23 mouse cellular contexts compared by ENCODE assay signal in genomic region chr3:32343371-32343770, GRCm38 (mm10). TPM values are rescaled to one million over a fixed set of nuclear protein-coding genes. Genes with fewer than 3 reads are reported as not detected.
DNase-seq lines count a peak whose midpoint lies in the region; ATAC-seq and TF ChIP-seq lines count a peak whose summit lies in the region.
"Had no signal": no experiment of that assay in that cellular context is flagged by ENCODE, and none has a peak within 500 bp of the region (broad histone marks: within the 10 kb centered on the region; RNA-seq: fewer than 3 reads in every experiment).

No protein-coding gene starts in this region.

- DNase-seq in cerebellum, adult 11-12 months = peak; percentile 30
- no peak for DNase-seq in cerebellum, adult 11 months
- DNase-seq in hindbrain, embryonic 14.5 days (ENCODE audit: low spot score) = no peak
- DNase-seq in hindbrain, embryonic 10.5 days (ENCODE audit: low spot score) = no peak
- DNase-seq in left cerebral cortex, postnatal 4 days = peak; percentile 24
- no peak for DNase-seq in left cerebral cortex, adult 11 months (ENCODE audit: low spot score)
- no peak for DNase-seq in ES-E14 (ENCODE audit: low read depth, low spot score)
- DNase-seq in gastrocnemius, adult 2 months = no peak
- DNase-seq: adrenal gland, postnatal 14 days; gastrocnemius, postnatal 36 days; kidney, adult 11 months; liver, embryonic 13.5 days; lung, embryonic 14.5 days; lung, postnatal 36 days; right cerebral cortex, postnatal 4 days; thymus, adult 2 months had no signal

- 81% methylated on average over 12 of the region's 12 CpGs for WGBS in hindbrain, embryonic 14.5 days
- WGBS in hindbrain, embryonic 10.5 days = 91% methylated on average over 12 of the region's 12 CpGs

- H3K9me3 ChIP-seq in hindbrain, embryonic 14.5 days (ENCODE audit: control insufficient read depth, low read length) = no peaks in the 10 kb centered on the region
- no peaks in the 10 kb centered on the region for H3K9me3 ChIP-seq in hindbrain, embryonic 10.5 days
- H3K9me3 ChIP-seq in ES-E14 (ENCODE audit: control insufficient read depth, insufficient read depth, low read depth, low read length) = no peaks in the 10 kb centered on the region
- H3K9me3 ChIP-seq: embryonic facial prominence, embryonic 10.5 days; forebrain, embryonic 12.5 days; G1E; heart, embryonic 10.5 days; limb, embryonic 12.5 days; liver, embryonic 13.5 days had no signal

- peaks cover 49% of the 10 kb centered on the region for H3K36me3 ChIP-seq in hindbrain, embryonic 14.5 days (replicated peaks; ENCODE audit: control insufficient read depth, insufficient read depth)
- peaks cover 57% of the 10 kb centered on the region for H3K36me3 ChIP-seq in hindbrain, embryonic 10.5 days
- peaks cover 19% of the 10 kb centered on the region for H3K36me3 ChIP-seq in ES-E14 (ENCODE audit: control insufficient read depth, insufficient read depth, low read length, poor library complexity, severe bottlenecking)
- H3K36me3 ChIP-seq: liver, embryonic 13.5 days had no signal

- H3K27ac ChIP-seq in hindbrain, embryonic 14.5 days = no peak overlapping the region
- H3K27ac ChIP-seq in hindbrain, embryonic 10.5 days = no peak overlapping the region
- no peak overlapping the region for H3K27ac ChIP-seq in ES-E14 (ENCODE audit: insufficient read depth, low read depth, low read length, poor library complexity, severe bottlenecking)
- H3K27ac ChIP-seq in gastrocnemius, adult 2 months = no peak overlapping the region
- H3K27ac ChIP-seq: embryonic facial prominence, embryonic 10.5 days; forebrain, embryonic 12.5 days; heart, embryonic 10.5 days; limb, embryonic 12.5 days; liver, embryonic 13.5 days had no signal

- no peak overlapping the region for H3K4me2 ChIP-seq in hindbrain, embryonic 14.5 days (replicated peaks)
- H3K4me2 ChIP-seq: forebrain, embryonic 12.5 days; limb, embryonic 12.5 days; liver, embryonic 13.5 days; lung, embryonic 14.5 days had no signal

- no peaks in the 10 kb centered on the region for H3K27me3 ChIP-seq in hindbrain, embryonic 14.5 days (ENCODE audit: control insufficient read depth, insufficient read depth, low read length)
- H3K27me3 ChIP-seq in hindbrain, embryonic 10.5 days (ENCODE audit: insufficient read depth, poor library complexity, severe bottlenecking) = no peaks in the 10 kb centered on the region
- H3K27me3 ChIP-seq: forebrain, embryonic 12.5 days; limb, embryonic 12.5 days; liver, embryonic 13.5 days had no signal

- peak; percentile 35; the same call in 1 of the 2 replicates for ATAC-seq in hindbrain, embryonic 14.5 days (ENCODE audit: low FRiP score)
- ATAC-seq: activated CD4-positive, CD25-positive, alpha-beta regulatory T cell, adult 4 months; CD4-positive, CD25-positive, alpha-beta regulatory T cell, adult 4 months had no signal

- intact Hi-C loops in left cerebral cortex, postnatal 4 days (cut with DNase I) = no loop called here
- intact Hi-C loops in gastrocnemius, adult 2 months (cut with DNase I) = no loop called here

- H3K4me3 ChIP-seq in hindbrain, embryonic 14.5 days (replicated peaks; ENCODE audit: low read length) = no peak overlapping the region
- no peak overlapping the region for H3K4me3 ChIP-seq in hindbrain, embryonic 10.5 days
- H3K4me3 ChIP-seq in ES-E14 (ENCODE audit: insufficient read depth in 1 of 2, low read depth in 1 of 2, low read length in 2 of 2, poor library complexity in 1 of 2, severe bottlenecking in 1 of 2) = no peak overlapping the region
- H3K4me3 ChIP-seq in gastrocnemius, adult 2 months = no peak overlapping the region
- H3K4me3 ChIP-seq: embryonic facial prominence, embryonic 10.5 days; forebrain, embryonic 12.5 days; heart, embryonic 10.5 days; limb, embryonic 12.5 days; liver, embryonic 13.5 days had no signal

- H3K9ac ChIP-seq in hindbrain, embryonic 14.5 days = no peak overlapping the region
- 0 out of 2 replicates have a peak overlapping the region, but pooled peaks have one; percentile 20 for H3K9ac ChIP-seq in ES-E14 (ENCODE audit: insufficient read depth, low read depth, low read length, poor library complexity, severe bottlenecking)
- H3K9ac ChIP-seq: forebrain, embryonic 12.5 days; limb, embryonic 12.5 days; liver, embryonic 13.5 days; lung, embryonic 14.5 days had no signal

- H3K4me1 ChIP-seq in hindbrain, embryonic 14.5 days (replicated peaks; ENCODE audit: control insufficient read depth, insufficient read depth, low read length) = 0 out of 2 replicates have a peak, but pooled peaks cover 3% of the 10 kb centered on the region
- no peaks in the 10 kb centered on the region for H3K4me1 ChIP-seq in hindbrain, embryonic 10.5 days (replicated peaks)
- H3K4me1 ChIP-seq in ES-E14 (ENCODE audit: control insufficient read depth in 2 of 2, insufficient read depth in 2 of 2, low read length in 2 of 2, poor library complexity in 1 of 2) = peaks cover 3 to 8% of the 10 kb centered on the region in 2 experiments; a peak in 3 of 4 replicates
- H3K4me1 ChIP-seq: embryonic facial prominence, embryonic 10.5 days; forebrain, embryonic 12.5 days; heart, embryonic 10.5 days; limb, embryonic 12.5 days; liver, embryonic 13.5 days had no signal

- TF ChIP-seq CTCF in gastrocnemius, adult 2 months (IDR thresholded peaks at IDR 0.05) = no peak

- in situ Hi-C loops in ES-E14 (cut with MboI; ENCODE audit: low sequenced_read_pairs in 2 of 2, unreplicated experiment in 2 of 2) = no loop called here

TF ChIP-seq in ES-E14, 5 proteins besides CTCF, POLR2A, EP300 and RAD21:
- TF ChIP-seq MAFK (IDR thresholded peaks at IDR 0.05; ENCODE audit: insufficient read depth, low read depth, low read length) = no peak
- TF ChIP-seq CHD2 (IDR thresholded peaks at IDR 0.05; ENCODE audit: low read depth, low read length) = no peak
- no peak for TF ChIP-seq HCFC1 (IDR thresholded peaks at IDR 0.05; ENCODE audit: borderline replicate concordance, insufficient read depth, low read length)
- no peak for TF ChIP-seq ZC3H11A (IDR thresholded peaks at IDR 0.05; ENCODE audit: borderline replicate concordance, low read depth, low read length)
- no peak for TF ChIP-seq ZNF384 (IDR thresholded peaks at IDR 0.05; ENCODE audit: low read depth, low read length)

RNA-seq across cellular contexts. Expression of gene Zmat3, which starts 22.4 kb away (rescaled TPM):
- polyA plus RNA-seq in hindbrain, embryonic 14.5 days (2014; fragmentation: Nextera tagmentation; extraction: Ambion mirVana) = 9.1 and 10.3 TPM in 2 replicates
- polyA plus RNA-seq in hindbrain, embryonic 10.5 days (2016; fragmentation: Nextera tagmentation; extraction: Ambion mirVana) = 6.6 and 7.8 TPM in 2 replicates
- 10 to 100 TPM; 41.2 to 43.3 TPM for total RNA-seq in left cerebral cortex, postnatal 4 days (2021)
- 30.9 and 39.7 TPM in 2 replicates for total RNA-seq in ES-E14 (2012; rRNA removed)
- total RNA-seq in gastrocnemius, adult 2 months (2021) = 1 to 10 TPM; 6.3 to 9.3 TPM

RNA-seq across cellular contexts. Expression of gene Pik3ca, which starts 54.1 kb away (rescaled TPM):
- 18.8 and 19.3 TPM in 2 replicates for polyA plus RNA-seq in hindbrain, embryonic 14.5 days (2014; fragmentation: Nextera tagmentation; extraction: Ambion mirVana)
- 6.8 and 7.4 TPM in 2 replicates for polyA plus RNA-seq in hindbrain, embryonic 10.5 days (2016; fragmentation: Nextera tagmentation; extraction: Ambion mirVana)
- 10 to 100 TPM; 54.1 to 62.3 TPM for total RNA-seq in left cerebral cortex, postnatal 4 days (2021)
- total RNA-seq in ES-E14 (2012; rRNA removed) = 14.9 and 19.8 TPM in 2 replicates
- total RNA-seq in gastrocnemius, adult 2 months (2021) = 10 to 100 TPM; 40.1 to 63.3 TPM

Comparison
In these comparisons a context has a peak if more than half of its experiments do, and no peak if none do; other contexts are left out.
1. DNase-seq: peak in cerebellum, adult 11-12 months (single experiment) and left cerebral cortex, postnatal 4 days (single experiment); none in cerebellum, adult 11 months (single experiment), hindbrain, embryonic 14.5 days (single experiment), hindbrain, embryonic 10.5 days (single experiment), left cerebral cortex, adult 11 months (single experiment), ES-E14 (single experiment) and gastrocnemius, adult 2 months (single experiment).